Comparison of ENCODE assay signal across 24 mouse cellular contexts in genomic region chr15:6312396-6312795, GRCm38 (mm10).
"Had no signal": no experiment of that assay in that cellular context is flagged by ENCODE, and none has a peak within 500 bp of the region (broad histone marks: within the 10 kb centered on the region; RNA-seq: fewer than 3 reads in every experiment).

No protein-coding gene starts in this region.

- H3K36me3 ChIP-seq: heart, embryonic 13.5 days; heart, embryonic 15.5 days; hindbrain, embryonic 13.5 days; hindbrain, embryonic 15.5 days; limb, embryonic 10.5 days; limb, embryonic 12.5 days; liver, embryonic 13.5 days had no signal

- H3K27ac ChIP-seq: heart, adult 2 months; heart, embryonic 13.5 days; heart, embryonic 15.5 days; hindbrain, embryonic 13.5 days; hindbrain, embryonic 15.5 days; hindbrain, postnatal 0 days; layer of hippocampus, adult 2 months; left cerebral cortex, adult 2 months; limb, embryonic 10.5 days; limb, embryonic 12.5 days; liver, embryonic 13.5 days had no signal

- DNase-seq: gastrocnemius, postnatal 14 days; gastrocnemius, postnatal 36 days; heart, adult 11 months; heart, adult 2 months; heart, postnatal 14 days; heart, postnatal 36 days; kidney, adult 18-20 months; kidney, adult 8-10 months; kidney, postnatal 10 days; kidney, postnatal 25 days; kidney, postnatal 4 days; liver; liver, embryonic 13.5 days had no signal

- H3K4me2 ChIP-seq: heart, embryonic 11.5 days; heart, embryonic 13.5 days; heart, embryonic 15.5 days; hindbrain, embryonic 13.5 days; hindbrain, embryonic 15.5 days; limb, embryonic 12.5 days; liver, embryonic 11.5 days; liver, embryonic 13.5 days had no signal

- H3K9ac ChIP-seq: heart, embryonic 13.5 days; heart, embryonic 15.5 days; hindbrain, embryonic 13.5 days; hindbrain, embryonic 15.5 days; limb, embryonic 12.5 days; liver, embryonic 13.5 days had no signal

- H3K9me3 ChIP-seq: heart, embryonic 13.5 days; heart, embryonic 15.5 days; hindbrain, embryonic 13.5 days; hindbrain, embryonic 15.5 days; limb, embryonic 10.5 days; limb, embryonic 12.5 days; liver, embryonic 13.5 days had no signal

- H3K27me3 ChIP-seq: heart, embryonic 13.5 days; heart, embryonic 15.5 days; hindbrain, embryonic 13.5 days; hindbrain, embryonic 15.5 days; limb, embryonic 12.5 days; liver, embryonic 13.5 days had no signal

- ATAC-seq: hindbrain, postnatal 0 days had no signal

- H3K4me3 ChIP-seq: heart, adult 2 months; heart, embryonic 13.5 days; heart, embryonic 15.5 days; hindbrain, embryonic 13.5 days; hindbrain, embryonic 15.5 days; layer of hippocampus, adult 2 months; left cerebral cortex, adult 2 months; limb, embryonic 10.5 days; limb, embryonic 12.5 days; liver, embryonic 13.5 days had no signal

- H3K4me1 ChIP-seq: heart, embryonic 13.5 days; heart, embryonic 15.5 days; hindbrain, embryonic 15.5 days; limb, embryonic 10.5 days; limb, embryonic 12.5 days; liver, embryonic 13.5 days had no signal
